Mouse (Mus musculus) heart, adult 2 months (tissue): ENCODE measurements around the gene Ptprm.

ENCODE experiments used
- CTCF ChIP-seq: fragments of 200-600 bp; IDR thresholded peaks from 2 replicates; pipeline ENCODE4 v1.8.1; 2022; ENCODE audit warnings: antibody characterized with exemption, mild to moderate bottlenecking, moderate library complexity
- POLR2A ChIP-seq: fragments of 200-500 bp; IDR thresholded peaks from 2 replicates; pipeline ENCODE4 v1.6.1; 2011; ENCODE audit warnings: mild to moderate bottlenecking, low read depth, low read length, control low read depth; ENCODE audit not compliant: insufficient read depth

GRCm38 (mm10) chr17:67073139-67073538, 281.1 kb downstream of the Ptprm start:
- TF ChIP-seq CTCF (0 out of 2 replicates have a peak, but pooled peaks have one; percentile 14), POLR2A (no peak)
